Mouse (Mus musculus) left cerebral cortex, adult 2 months (tissue): Measurements from ENCODE around the gene Mup5. TPM values are rescaled to one million over a fixed set of nuclear protein-coding genes. Genes with fewer than 3 reads are reported as not detected.

Experiments used
- total RNA-seq, 2 experiments: library from RNA; stranded (reverse); gene quantifications; 2 replicates each; pipeline ENCODE4 v1.2.3; 2021

Gene Mup5
- total RNA-seq, 2 experiments from 2014 or later = 0.63 to 0.77 TPM

Other genes with a start within 250 kb of the Mup5 start
- gene Mup17, start 239.4 kb downstream of the Mup5 start, total RNA-seq = not detected
- gene Mup18, start 161.1 kb downstream of the Mup5 start, total RNA-seq = not detected
- gene Mup19, start 53.0 kb downstream of the Mup5 start, total RNA-seq = not detected
- not detected for gene Mup20, start 218.9 kb upstream of the Mup5 start, total RNA-seq